ENCODE assay signal across 13 mouse cellular contexts in genomic region chr10:53875896-53876295, GRCm38 (mm10).
DNase-seq lines count a peak whose midpoint lies in the region; ATAC-seq and TF ChIP-seq lines count a peak whose summit lies in the region.
"Had no signal": no experiment of that assay in that cellular context is flagged by ENCODE, and none has a peak within 500 bp of the region (broad histone marks: within the 10 kb centered on the region; RNA-seq: fewer than 3 reads in every experiment).

No protein-coding gene starts in this region.

- intact Hi-C loops in heart, postnatal 25 days (cut with DNase I) = no loop called here

- H3K4me2 ChIP-seq in intestine, embryonic 16.5 days (ENCODE audit: low read depth, low read length) = no peak overlapping the region

- H3K4me3 ChIP-seq in liver, adult 2 months (ENCODE audit: insufficient read depth, low read depth, low read length) = no peak overlapping the region
- H3K4me3 ChIP-seq in intestine, embryonic 16.5 days (ENCODE audit: low read length) = no peak overlapping the region

- no peaks in the 10 kb centered on the region for H3K79me2 ChIP-seq in liver, adult 2 months (ENCODE audit: control insufficient read depth, insufficient read depth, low read length)

- H3K27ac ChIP-seq in liver, adult 2 months (replicated peaks; ENCODE audit: insufficient read depth, low read depth, low read length) = no peak overlapping the region
- no peak overlapping the region for H3K27ac ChIP-seq in intestine, embryonic 16.5 days (ENCODE audit: low read length)
- H3K27ac ChIP-seq: liver, embryonic 14.5 days had no signal

- H3K36me3 ChIP-seq in liver, adult 2 months (ENCODE audit: control insufficient read depth, insufficient read depth, low read length) = no peaks in the 10 kb centered on the region
- no peaks in the 10 kb centered on the region for H3K36me3 ChIP-seq in intestine, embryonic 16.5 days (ENCODE audit: control insufficient read depth, insufficient read depth, low read length)

- WGBS in liver, adult 2 months = 77% methylated on average over 4 of the region's 4 CpGs
- 87% methylated on average over 4 of the region's 4 CpGs for WGBS in intestine, embryonic 16.5 days

- no peak for TF ChIP-seq CTCF in liver, adult 2 months (IDR thresholded peaks at IDR 0.05; ENCODE audit: low read depth, low read length)

- H3K27me3 ChIP-seq in liver, adult 2 months (ENCODE audit: control insufficient read depth, insufficient read depth, low read length) = no peaks in the 10 kb centered on the region
- H3K27me3 ChIP-seq in intestine, embryonic 16.5 days (replicated peaks; ENCODE audit: control insufficient read depth, insufficient read depth, low read length) = no peaks in the 10 kb centered on the region

- no peak for TF ChIP-seq POLR2A in liver, adult 2 months (IDR thresholded peaks at IDR 0.05; ENCODE audit: extremely low read depth, insufficient read depth, low read length)

- H3K9me3 ChIP-seq in intestine, embryonic 16.5 days (ENCODE audit: control insufficient read depth, low read length) = no peaks in the 10 kb centered on the region

- DNase-seq in liver, adult 2 months (ENCODE audit: extremely low read depth, low read depth, low spot score) = peak; percentile 24
- DNase-seq in liver = no peak
- DNase-seq in gastrocnemius, adult 8-10 months (ENCODE audit: low spot score in 2 of 2) = peak; percentile 51 to 68
- peak; percentile 62 for DNase-seq in heart, postnatal 25 days (ENCODE audit: low spot score)
- DNase-seq in monocyte, adult 2 months (ENCODE audit: low read depth in 1 of 2, low spot score in 2 of 2) = peak; percentile 21 to 31
- no peak for DNase-seq in layer of hippocampus, postnatal 14 days (ENCODE audit: low spot score in 2 of 2)
- no peak for DNase-seq in spleen, postnatal 10 days (ENCODE audit: low spot score in 2 of 2)
- DNase-seq: cerebellum, adult 9-10 months; thymus, adult 18-20 months had no signal

- no peaks in the 10 kb centered on the region for H3K4me1 ChIP-seq in liver, adult 2 months (ENCODE audit: control insufficient read depth, insufficient read depth, low read length)
- no peaks in the 10 kb centered on the region for H3K4me1 ChIP-seq in intestine, embryonic 16.5 days (ENCODE audit: control insufficient read depth, insufficient read depth, low read length)

- no peak overlapping the region for H3K9ac ChIP-seq in liver, adult 2 months (ENCODE audit: low read depth, low read length)
- no peak overlapping the region for H3K9ac ChIP-seq in intestine, embryonic 16.5 days (ENCODE audit: low read depth, low read length)
- H3K9ac ChIP-seq: liver, embryonic 14.5 days had no signal

- ATAC-seq in intestine, embryonic 16.5 days = no peak
- ATAC-seq: CD4-positive, CD25-positive, alpha-beta regulatory T cell, adult 4 months; forebrain, embryonic 16.5 days had no signal

Comparison
In these comparisons a context has a peak if more than half of its experiments do, and no peak if none do; other contexts are left out.
1. DNase-seq: peak in liver, adult 2 months (single experiment), gastrocnemius, adult 8-10 months (2 of 2), heart, postnatal 25 days (single experiment) and monocyte, adult 2 months (2 of 2); none in liver (single experiment), layer of hippocampus, postnatal 14 days (0 of 2) and spleen, postnatal 10 days (0 of 2).